Mouse (Mus musculus) retina, postnatal 1 day (tissue): ENCODE results near the gene Sdc1.

ENCODE experiments used
- DNase-seq: peaks from one replicate; pipeline ENCODE4 v3.0.0-alpha.2; 2012

The Sdc1 gene

GRCm38 (mm10) chr12:8770946-8771843, at the start of gene Sdc1:
TSS of gene Sdc1 (plus strand) at chr12:8771323.
- peak; percentile 83 for DNase-seq

- peak; percentile 3 for DNase-seq
Observed at GRCm38 (mm10) chr12:8726890-8727289, 44.2 kb upstream of the Sdc1 start.

- no peak for DNase-seq
Observed at GRCm38 (mm10) chr12:8728739-8729138, 42.4 kb upstream of the Sdc1 start.

DNA sequence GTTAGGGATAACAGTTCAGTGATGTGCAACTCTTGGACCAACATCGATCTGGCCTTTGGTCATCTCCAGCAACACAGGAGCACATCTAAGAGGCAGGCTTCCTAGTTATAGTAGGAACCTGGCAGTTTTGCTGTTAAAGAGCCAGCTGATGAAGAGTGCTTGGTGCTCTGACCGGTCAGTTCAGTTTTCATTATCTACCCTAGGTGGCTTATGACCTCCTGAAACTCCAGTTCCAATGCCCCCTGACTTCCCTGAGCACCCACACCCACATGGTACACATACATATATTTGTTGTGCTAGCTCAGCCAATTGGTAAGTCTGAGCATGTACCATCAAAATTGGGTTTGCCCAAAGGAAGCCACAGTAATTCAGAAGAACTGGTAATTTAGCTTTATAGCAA, 17.5 kb upstream of the Sdc1 start:
- DNase-seq = no peak

DNA sequence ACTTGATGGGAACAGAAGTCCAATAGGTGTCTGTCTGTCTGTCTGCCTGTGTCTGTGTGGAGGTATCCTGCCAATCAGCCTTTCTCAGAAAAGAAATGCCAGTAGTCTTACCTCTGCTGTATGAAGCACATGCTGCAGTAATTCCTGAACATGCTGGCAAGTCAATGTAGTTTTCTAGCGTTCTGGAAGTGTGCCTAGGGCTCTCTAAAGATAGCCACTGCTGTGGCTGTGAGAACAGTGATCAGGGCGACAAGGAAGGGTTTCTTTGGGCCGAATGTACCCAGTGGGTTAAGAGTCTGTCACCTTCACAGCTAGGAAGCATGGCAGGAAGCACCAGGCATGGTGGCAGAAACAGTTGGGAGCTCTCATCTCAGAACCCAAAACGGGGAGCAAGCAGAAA, 17.0 kb upstream of the Sdc1 start:
- no peak for DNase-seq

GRCm38 (mm10) chr12:8758029-8758428, 13.1 kb upstream of the Sdc1 start:
- no peak for DNase-seq

DNA sequence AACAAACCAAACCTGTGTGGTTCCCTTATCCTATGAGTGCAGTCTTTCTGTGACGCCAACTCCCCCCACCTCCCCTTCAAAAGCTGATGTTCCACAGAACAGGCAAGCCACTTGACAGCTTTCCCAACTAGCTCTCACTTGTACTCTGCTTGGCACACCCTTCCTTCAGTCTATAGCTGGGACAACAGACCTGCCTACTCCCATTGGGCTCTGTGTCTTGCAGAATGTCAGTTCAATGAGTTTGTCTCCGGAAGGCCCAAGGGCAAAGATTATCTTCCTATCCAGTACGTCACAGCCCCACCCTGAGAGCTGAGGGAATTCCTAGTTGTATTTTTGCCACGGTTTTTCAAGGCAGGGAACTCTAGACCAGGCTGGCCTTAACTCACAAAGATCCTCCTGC, 12.0 kb upstream of the Sdc1 start:
- no peak for DNase-seq

DNA sequence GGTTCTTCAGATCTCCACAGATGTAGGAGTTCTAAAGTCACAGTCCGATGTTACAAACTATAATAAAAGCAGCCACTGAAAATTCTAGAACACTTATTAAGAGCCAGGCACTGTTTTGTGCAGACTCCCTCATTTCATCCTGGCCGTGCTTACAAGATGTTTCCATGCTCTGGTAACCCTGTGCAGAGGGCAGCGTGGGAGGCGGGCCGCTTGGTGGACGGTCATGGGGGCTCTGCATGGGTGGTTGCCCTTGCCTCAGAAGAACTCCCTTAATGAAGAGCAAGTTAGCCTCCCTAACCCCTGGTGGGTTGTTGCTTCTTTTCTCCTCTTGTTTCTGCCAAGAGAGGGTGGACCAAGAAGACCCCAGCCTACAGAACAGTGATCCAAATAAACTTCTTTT, 11.3 kb upstream of the Sdc1 start:
- DNase-seq = no peak

DNA sequence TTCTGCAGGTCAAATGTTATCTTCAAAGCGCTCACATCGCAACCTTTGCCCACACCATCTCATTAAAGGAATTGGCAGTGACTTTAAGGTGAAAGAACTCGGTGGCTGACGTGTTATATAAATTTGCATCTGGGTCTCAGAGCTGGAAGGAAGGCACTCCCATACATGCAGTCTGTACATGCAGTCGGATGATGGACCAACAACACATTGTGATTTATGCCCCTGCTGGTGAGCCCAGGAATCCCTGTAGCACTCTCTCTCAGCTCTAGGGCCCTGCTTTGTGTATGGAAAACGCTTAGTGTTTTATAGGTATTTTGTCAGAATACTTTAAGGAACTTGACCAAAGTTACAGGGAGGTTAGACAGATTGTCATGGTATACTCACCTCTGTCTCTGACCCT, 10.6 kb upstream of the Sdc1 start:
- DNase-seq = no peak

DNA sequence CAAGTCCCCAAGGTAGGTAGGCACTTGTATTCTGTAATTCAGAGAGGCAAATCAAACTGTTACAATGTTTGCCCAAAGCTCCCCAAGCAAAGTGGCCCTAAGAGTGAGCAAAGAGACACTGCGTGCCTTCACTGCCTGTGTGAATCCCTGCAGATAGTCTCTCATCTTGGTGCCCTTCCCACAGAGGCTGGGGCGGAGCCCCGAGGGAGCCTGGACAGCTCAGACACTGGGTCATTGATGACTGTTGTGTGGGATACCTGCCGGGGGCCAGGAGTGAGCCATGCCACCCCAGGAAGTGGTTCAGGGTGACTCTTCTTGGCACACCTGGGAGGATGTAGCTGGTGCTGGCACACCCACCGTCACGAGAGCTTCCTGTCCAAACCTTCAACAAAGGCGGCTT, 10.1 kb upstream of the Sdc1 start:
- DNase-seq = no peak

GRCm38 (mm10) chr12:8762667-8763066, 8.5 kb upstream of the Sdc1 start:
- no peak for DNase-seq

DNA sequence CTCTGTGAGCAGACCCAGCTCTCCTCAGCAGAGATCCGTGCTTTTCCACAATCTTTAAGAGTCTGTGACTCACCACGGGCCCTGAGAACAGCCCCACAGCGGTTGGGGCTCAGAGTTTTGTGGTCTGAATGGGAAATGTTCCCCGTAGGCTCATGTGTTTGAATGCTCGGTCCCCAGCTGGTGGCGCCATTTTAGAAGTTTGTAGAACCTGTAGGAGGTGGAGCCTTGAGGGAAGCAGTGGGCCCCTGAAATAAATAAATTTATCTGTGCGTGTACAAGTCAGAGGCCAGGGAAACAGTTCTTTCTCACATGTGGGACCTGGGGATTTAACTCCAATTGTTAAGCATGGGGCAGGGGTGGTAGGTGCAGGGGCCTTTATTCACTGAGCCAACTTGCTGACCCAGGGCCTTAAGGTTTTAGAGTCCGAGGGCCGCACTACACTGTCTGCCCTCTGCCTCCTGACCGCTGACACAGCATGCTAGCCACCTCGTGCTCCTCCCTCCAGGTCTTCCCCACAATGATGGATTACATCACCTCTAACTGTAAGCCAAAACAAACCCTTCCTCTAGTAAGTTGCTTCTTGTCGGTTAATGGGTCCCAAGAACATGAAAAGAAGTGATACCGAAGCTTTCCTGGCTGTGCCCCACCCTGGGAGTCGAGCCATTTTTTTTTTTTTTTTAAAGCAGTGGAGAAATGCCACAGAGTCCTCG, 6.7 kb upstream of the Sdc1 start:
- no peak for DNase-seq

GRCm38 (mm10) chr12:8771844-8772380, 789 bp downstream of the Sdc1 start:
- no peak for DNase-seq

DNA sequence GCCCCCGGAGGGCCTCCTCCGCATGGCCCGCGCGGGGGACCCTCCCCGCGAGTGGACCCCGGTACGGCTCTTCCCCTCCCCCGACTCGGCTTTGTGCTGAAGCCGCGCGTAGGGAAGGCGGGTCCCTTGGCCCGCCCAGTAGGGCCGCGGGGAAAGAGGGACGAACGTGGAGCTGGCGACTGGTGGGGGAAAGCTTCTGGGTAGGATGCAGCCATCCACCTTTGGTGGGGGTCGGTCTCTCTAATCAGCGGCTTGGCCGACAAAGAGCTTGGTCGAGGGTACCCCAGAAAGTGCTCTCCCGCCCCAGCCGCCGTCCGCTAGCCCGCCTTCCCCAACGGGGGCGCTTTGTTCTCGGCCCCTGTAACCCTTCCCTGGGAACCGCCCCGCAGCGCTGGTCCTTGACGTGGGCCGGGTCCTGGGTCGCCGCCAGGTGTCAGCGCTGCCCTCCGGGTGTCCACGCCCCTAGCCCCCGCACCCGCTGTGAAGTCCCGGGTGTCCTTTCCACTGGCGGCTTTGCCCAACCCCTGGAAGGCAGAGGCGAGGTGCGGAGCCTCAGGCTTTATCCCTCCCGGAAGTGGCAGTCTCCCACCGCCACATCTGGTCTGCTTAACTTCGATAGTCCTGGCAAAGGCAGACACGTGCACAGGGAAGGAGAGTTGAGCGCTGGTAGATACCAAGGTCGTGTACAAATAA, 1.5 kb downstream of the Sdc1 start:
- DNase-seq = peak; percentile 68

- DNase-seq = no peak
Observed at GRCm38 (mm10) chr12:8773336-8773735, 2.2 kb downstream of the Sdc1 start.

DNA sequence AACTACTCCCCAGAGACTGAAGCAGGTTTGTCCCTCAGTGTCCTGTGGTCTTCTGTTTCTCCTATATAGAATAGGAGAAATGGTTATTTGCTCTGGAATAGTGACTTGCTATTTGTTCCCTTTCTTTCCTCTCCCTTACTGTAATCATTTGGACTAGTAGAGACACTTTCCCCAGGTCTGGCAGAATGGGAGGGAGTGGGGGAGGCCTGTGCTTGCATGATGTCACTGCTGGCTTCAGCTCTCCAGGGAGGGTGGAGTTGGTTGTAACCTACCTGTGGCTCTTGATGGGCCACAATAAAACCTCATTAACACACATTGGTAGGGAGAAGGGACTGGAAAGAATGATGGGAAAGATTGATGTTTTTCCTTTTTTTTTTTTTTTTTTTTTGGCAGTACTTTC, 3.1 kb downstream of the Sdc1 start:
- no peak for DNase-seq

DNA sequence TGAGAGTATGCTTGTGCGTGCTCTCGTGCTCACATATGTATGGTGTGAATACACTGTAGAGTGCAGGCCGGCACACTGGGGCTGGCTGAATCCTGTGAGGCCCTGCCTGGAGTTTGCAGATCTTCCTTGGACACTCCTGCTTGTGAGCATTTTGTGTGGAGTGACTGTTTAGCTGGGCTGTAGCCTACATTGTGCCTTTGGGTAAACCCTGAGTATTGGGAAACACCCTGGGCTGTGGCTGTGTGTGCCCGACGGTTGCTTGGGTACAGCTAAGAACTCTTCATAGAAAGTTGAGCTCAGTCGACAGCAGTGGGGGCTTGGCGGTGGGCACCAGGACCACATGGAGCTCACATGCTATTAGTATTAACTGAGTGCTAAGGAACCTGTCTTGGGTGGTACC, 5.1 kb downstream of the Sdc1 start:
- no peak for DNase-seq

- no peak for DNase-seq
Observed at GRCm38 (mm10) chr12:8776741-8777140, 5.6 kb downstream of the Sdc1 start.

DNA sequence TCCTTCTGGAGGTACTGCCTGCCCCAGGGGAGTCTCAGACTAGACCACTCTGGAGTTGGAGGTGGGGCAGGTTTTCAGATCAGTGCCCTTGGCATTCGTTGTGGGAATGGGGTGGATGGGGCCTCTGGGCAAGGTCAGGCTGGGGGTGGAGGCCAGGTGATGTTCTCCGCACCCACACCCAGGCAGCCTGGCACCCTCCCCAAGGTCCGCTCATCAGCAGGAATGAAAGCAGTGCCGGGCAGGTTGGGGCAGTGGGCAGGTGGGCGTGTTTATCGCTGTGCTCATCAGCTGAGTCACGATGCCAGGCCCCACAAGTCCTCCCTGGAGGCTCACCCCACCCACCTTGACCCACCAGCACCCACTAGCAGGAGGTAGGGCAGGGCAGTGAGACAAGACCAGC, 7.0 kb downstream of the Sdc1 start:
- DNase-seq = no peak

- no peak for DNase-seq
Observed at GRCm38 (mm10) chr12:8779851-8780250, 8.7 kb downstream of the Sdc1 start.

GRCm38 (mm10) chr12:8781121-8781520, 10.0 kb downstream of the Sdc1 start:
- DNase-seq = no peak

DNA sequence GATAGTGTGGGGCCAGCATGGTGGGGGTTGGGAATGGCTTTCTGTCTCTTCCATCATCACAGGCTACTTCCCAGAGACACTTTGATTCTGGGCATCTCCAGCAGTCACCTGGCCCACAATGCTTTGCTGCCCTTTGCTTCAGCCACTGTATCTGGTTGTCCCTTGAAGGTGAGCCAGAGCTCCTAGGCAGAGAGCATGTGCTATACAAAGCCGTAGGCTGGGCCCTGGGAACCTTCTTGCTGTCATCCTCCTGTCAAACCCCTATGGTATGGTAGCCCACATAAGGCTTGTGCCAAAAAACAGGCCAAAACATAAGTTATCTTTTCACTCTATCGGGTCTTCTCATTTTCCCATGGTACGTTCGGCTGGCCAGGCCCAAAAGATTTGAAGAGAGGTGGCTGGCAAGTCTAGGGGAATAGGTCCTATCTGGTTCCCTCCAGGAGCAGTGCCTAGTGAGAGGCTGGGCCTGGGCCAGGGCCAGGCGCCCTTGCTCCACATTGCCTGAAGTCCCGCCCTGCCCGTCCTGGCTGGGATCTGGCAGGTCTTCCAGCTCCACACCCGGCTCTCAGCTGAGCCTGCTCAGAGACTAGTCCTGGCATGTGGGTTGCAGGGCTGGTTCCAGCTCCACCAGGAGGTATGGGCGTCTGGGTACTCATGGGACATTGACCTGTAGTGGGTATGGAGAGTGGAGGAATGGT, 10.7 kb downstream of the Sdc1 start:
- no peak for DNase-seq

- DNase-seq = no peak
Observed at GRCm38 (mm10) chr12:8782565-8782964, 11.4 kb downstream of the Sdc1 start.
